Mouse (Mus musculus) hindbrain, postnatal 0 days (tissue): ENCODE measurements around the gene Cox8a. TPM values are rescaled to one million over a fixed set of nuclear protein-coding genes. Genes with fewer than 3 reads are reported as not detected.

Experiments used
- ATAC-seq: fragments of 200-750 bp; cut with Nextera tagmentation; 2 replicates; pipeline ENCODE4 v1.8.0; 2017; ENCODE audit warnings: mild to moderate bottlenecking, moderate TSS enrichment, moderate library complexity
- DNase-seq: peaks from one replicate; pipeline ENCODE4 v3.0.0-alpha.2; 2015; ENCODE audit warnings: low spot score
- H3K27ac ChIP-seq: fragments of 300-500 bp; sonication (generic); 2 replicates; pipeline ENCODE4 v1.5.1; 2014; ENCODE audit warnings: mild to moderate bottlenecking
- H3K27me3 ChIP-seq: fragments of 300-500 bp; sonication (generic); 2 replicates; pipeline ENCODE4 v1.6.1; 2014; ENCODE audit warnings: low read length, mixed read lengths; ENCODE audit not compliant: insufficient read depth
- H3K36me3 ChIP-seq: fragments of 300-500 bp; sonication (generic); 2 replicates; pipeline ENCODE4 v1.6.1; 2014; ENCODE audit warnings: low read length, mixed read lengths; ENCODE audit not compliant: insufficient read depth
- H3K4me1 ChIP-seq: fragments of 300-500 bp; sonication (generic); 2 replicates; pipeline ENCODE4 v1.6.1; 2014; ENCODE audit warnings: antibody characterized with exemption, low read length, mixed read lengths; ENCODE audit not compliant: insufficient read depth
- H3K4me2 ChIP-seq: fragments of 300-500 bp; sonication (generic); 2 replicates; pipeline ENCODE4 v1.6.1; 2014; ENCODE audit warnings: low read depth, mild to moderate bottlenecking, low read length, moderate library complexity, mixed read lengths
- H3K4me3 ChIP-seq: fragments of 300-500 bp; sonication (generic); 2 replicates; pipeline ENCODE4 v1.5.1; 2014; ENCODE audit warnings: low read length
- H3K9ac ChIP-seq: fragments of 300-500 bp; sonication (generic); replicated peaks from 2 replicates; pipeline ENCODE4 v1.6.1; 2014; ENCODE audit warnings: mild to moderate bottlenecking, low read length, moderate library complexity, mixed read lengths
- H3K9me3 ChIP-seq: fragments of 300-500 bp; sonication (generic); 2 replicates; pipeline ENCODE4 v1.6.1; 2016; ENCODE audit warnings: low read length, mixed read lengths
- CTCF ChIP-seq: IDR thresholded peaks from 2 replicates; pipeline ENCODE4 v1.5.1; 2016; ENCODE audit warnings: antibody characterized with exemption, control low read depth, low read depth
- WGBS: fragments of 180-500 bp; shearing (Covaris S2); extraction: QIAGEN DNeasy Blood & Tissue Kit; methylation state at CpG from one replicate; pipeline ENCODE4 v1.1.7; 2014; 5-methylcytosine and 5-hydroxymethylcytosine counted together
- polyA plus RNA-seq: library from polyadenylated mRNA; unstranded; fragments of >200 nt; fragmentation: Nextera tagmentation; extraction: Ambion mirVana; gene quantifications from 2 replicates; pipeline ENCODE4 v1.2.1, GENCODE M21; 2015
- total RNA-seq: library from RNA; depleted of rRNA; stranded (reverse); fragments of >200 nt; gene quantifications from 2 replicates; pipeline ENCODE4 v1.2.3, GENCODE M21; 2014

Gene Cox8a
- total and polyA plus RNA-seq, 2 experiments from 2014 or later = 1,715 to 2,044 TPM

DNA sequence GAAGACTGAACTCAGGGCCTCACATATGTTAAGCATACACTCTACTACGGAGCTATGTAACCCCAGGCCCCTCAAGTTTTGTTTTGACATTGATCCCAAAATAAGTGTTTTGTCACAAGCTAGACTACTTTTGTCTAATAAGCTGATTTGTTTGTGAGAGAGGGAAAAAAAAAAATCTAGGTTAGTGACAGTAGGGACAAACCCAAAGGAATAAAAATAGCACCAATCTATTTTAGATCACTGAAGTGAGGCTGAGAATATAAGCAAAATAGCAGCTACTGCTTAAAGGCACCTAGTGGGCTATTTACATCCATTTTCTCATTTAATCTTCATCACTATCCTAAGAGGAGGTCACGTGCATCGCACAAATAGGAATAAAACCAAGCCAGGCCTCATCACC is 22.2 kb upstream of the Cox8a start:
- Histone ChIP-seq H3K27me3 (no peaks in the 10 kb centered on the region), H3K4me3 (peak overlapping the region; percentile 75), H3K4me1 (peaks cover 8% of the 10 kb centered on the region), H3K27ac (no peak overlapping the region), H3K36me3 (no peaks in the 10 kb centered on the region), H3K9ac (peak overlapping the region; percentile 73), H3K4me2 (peak overlapping the region; percentile 97), H3K9me3 (no peaks in the 10 kb centered on the region)
- no peak for DNase-seq
- TF ChIP-seq CTCF = no peak
- ATAC-seq = no peak
- 74% methylated on average over 3 of the region's 3 CpGs for WGBS

DNA sequence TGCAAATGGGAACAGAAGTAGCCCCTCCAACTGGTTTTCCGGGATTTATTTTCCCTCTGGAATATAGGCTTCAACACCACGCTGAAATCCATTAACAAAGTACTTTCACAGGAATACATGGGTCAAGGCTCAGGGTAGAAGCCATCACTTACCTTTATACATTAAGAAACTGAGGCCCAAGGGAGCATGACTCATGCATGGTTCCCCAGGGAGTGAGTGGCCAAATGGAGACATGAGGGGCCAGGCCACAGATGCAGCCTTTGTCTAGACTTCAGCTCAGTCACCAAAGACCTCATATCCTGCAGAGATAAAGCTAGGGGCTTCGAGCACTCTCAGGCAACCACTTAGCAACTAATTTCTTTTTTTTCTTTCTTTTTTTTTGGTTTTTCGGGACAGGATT is 19.3 kb upstream of the Cox8a start:
- H3K4me1 ChIP-seq = peaks cover 8% of the 10 kb centered on the region
- H3K9me3 ChIP-seq = no peaks in the 10 kb centered on the region
- no peak overlapping the region for H3K27ac ChIP-seq
- DNase-seq (no peak), ATAC-seq (no peak)
- H3K9ac ChIP-seq = no peak overlapping the region
- H3K4me2 ChIP-seq = no peak overlapping the region
- TF ChIP-seq CTCF = no peak
- H3K27me3 ChIP-seq = no peaks in the 10 kb centered on the region
- no peak overlapping the region for H3K4me3 ChIP-seq
- 76% methylated on average over 4 of the region's 4 CpGs for WGBS
- peaks cover 8% of the 10 kb centered on the region for H3K36me3 ChIP-seq

DNA sequence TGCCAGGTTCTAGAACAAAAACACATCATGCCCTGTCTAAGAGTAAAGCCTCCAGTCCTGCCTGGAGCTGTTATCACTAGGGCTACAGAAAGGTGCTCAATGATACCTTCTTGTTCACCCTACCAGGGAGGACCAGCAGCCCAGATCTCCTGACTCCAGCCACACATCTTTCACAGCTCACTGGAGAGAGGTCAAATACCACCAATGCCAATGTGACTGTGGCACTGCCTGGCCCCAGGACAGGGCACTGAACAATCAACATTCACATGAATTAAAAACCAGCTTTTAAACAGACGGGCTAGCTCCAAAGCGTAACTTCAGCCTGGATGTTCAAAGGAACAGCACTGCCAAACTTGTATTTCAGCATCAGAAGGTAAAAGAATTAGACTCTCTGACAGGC is 18.6 kb upstream of the Cox8a start:
- H3K36me3 ChIP-seq = peaks cover 15% of the 10 kb centered on the region
- no peak overlapping the region for H3K4me3 ChIP-seq
- peaks cover 8% of the 10 kb centered on the region for H3K4me1 ChIP-seq
- H3K27ac ChIP-seq = no peak overlapping the region
- H3K9me3 ChIP-seq = no peaks in the 10 kb centered on the region
- WGBS = 89% methylated on average over 2 of the region's 2 CpGs
- no peak for ATAC-seq
- no peaks in the 10 kb centered on the region for H3K27me3 ChIP-seq
- no peak overlapping the region for H3K4me2 ChIP-seq
- no peak overlapping the region for H3K9ac ChIP-seq
- TF ChIP-seq CTCF = no peak
- DNase-seq = no peak

DNA sequence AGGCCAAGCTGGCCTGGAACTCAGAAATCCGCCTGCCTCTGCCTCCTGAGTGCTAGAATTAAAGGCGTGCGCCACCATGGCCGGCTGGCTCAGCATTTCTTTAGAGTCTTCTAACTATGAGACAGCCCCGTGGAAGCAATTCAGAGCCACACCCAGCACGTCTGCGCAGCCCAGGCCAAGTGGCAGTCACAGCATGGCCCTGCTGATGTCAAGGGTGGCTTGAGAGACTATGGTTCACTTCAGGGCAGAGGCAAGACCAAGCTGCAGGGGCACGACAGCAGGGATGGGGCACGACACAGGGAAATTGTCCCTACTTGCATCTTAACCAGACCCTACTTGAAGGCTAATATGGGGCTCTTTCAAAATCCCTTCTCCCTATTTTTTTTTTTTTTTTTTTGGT is 18.0 kb upstream of the Cox8a start:
- DNase-seq (no peak), ATAC-seq (no peak)
- Histone ChIP-seq H3K4me3 (no peak overlapping the region), H3K4me1 (peaks cover 7% of the 10 kb centered on the region), H3K27me3 (no peaks in the 10 kb centered on the region), H3K9ac (no peak overlapping the region), H3K36me3 (peaks cover 20% of the 10 kb centered on the region), H3K9me3 (no peaks in the 10 kb centered on the region), H3K27ac (no peak overlapping the region), H3K4me2 (no peak overlapping the region)
- 89% methylated on average over 9 of the region's 9 CpGs for WGBS
- TF ChIP-seq CTCF = no peak

DNA sequence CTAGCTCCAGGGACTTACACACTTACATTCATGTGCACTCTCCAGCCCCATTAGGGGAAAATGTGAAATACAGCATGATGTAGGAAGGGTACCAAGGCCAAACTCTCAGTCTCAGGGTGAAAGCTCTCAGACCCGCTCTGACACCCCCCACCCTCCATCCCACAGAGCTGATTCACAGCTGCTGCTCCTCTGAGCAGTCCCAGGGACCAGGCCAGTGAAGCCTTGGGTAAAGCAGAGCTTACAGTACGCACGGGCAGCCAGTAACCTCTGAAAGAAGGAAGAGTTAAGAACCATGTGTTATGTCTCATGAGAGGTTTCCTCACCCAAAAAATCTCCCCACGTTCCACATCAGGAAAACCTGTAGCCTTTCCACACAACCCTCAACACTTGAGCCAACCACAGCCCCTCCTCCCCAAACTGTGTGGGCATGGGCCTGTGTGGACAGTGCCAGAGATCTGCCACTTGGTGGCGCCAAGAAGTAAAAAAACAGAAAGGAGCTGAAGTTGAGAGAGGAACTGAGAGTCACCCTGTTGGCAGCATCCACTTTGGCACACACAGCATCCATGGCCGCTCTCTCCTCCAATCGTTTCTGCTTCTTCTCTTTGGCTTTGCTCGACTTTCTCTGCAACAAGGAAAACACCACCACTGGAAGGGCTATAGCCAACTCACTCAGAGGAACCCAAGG is 17.3 kb upstream of the Cox8a start:
- Histone ChIP-seq H3K9ac (no peak overlapping the region), H3K36me3 (peaks cover 28% of the 10 kb centered on the region), H3K27ac (0 out of 2 replicates have a peak overlapping the region, but pooled peaks have one; percentile 26), H3K4me3 (no peak overlapping the region), H3K4me2 (no peak overlapping the region), H3K27me3 (no peaks in the 10 kb centered on the region), H3K4me1 (no peaks in the 10 kb centered on the region; the same call in 1 of the 2 replicates), H3K9me3 (no peaks in the 10 kb centered on the region)
- peak; percentile 96 for TF ChIP-seq CTCF
- WGBS = 43% methylated on average over 8 of the region's 8 CpGs
- ATAC-seq (peak; percentile 96), DNase-seq (peak; percentile 91)

DNA sequence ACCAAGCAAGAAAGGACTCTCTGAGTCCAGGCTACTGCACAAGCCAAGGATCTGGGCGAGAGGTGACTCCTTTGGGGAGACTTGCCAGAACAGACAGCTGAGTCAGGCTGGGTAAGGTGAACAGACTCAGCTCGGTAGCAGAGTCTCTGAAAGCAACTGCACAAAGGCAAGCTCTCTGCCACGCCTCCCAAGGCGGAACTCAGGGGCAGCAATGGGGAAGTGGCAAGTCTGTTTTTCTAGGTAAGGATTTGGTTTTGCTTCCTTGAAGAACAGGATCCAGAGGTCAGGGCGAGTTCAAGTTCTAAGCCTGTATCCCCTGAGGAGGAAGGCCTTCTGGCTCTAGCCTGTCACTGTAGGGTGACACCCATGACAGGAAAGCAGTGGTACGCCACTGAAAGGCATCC is 9.1 kb upstream of the Cox8a start:
- Histone ChIP-seq H3K4me1 (no peaks in the 10 kb centered on the region), H3K27me3 (no peaks in the 10 kb centered on the region), H3K27ac (no peak overlapping the region), H3K4me3 (no peak overlapping the region), H3K4me2 (no peak overlapping the region), H3K36me3 (peaks cover 51% of the 10 kb centered on the region), H3K9ac (no peak overlapping the region), H3K9me3 (no peaks in the 10 kb centered on the region)
- no peak for TF ChIP-seq CTCF
- ATAC-seq = no peak
- WGBS = 83% methylated on average over 6 of the region's 6 CpGs
- DNase-seq = no peak

GRCm38 (mm10) chr19:7225096-7225690 is 7.8 kb upstream of the Cox8a start:
- Histone ChIP-seq H3K9ac (no peak overlapping the region), H3K27ac (no peak overlapping the region), H3K27me3 (no peaks in the 10 kb centered on the region), H3K9me3 (no peaks in the 10 kb centered on the region), H3K4me2 (no peak overlapping the region), H3K4me1 (no peaks in the 10 kb centered on the region), H3K36me3 (peaks cover 39% of the 10 kb centered on the region), H3K4me3 (no peak overlapping the region)
- 85% methylated on average over 9 of the region's 9 CpGs for WGBS
- no peak for DNase-seq
- TF ChIP-seq CTCF = no peak
- ATAC-seq = no peak
